Mouse (Mus musculus): ENCODE measurements around the gene Ripor2. TPM values are rescaled to one million over a fixed set of nuclear protein-coding genes. Genes with fewer than 3 reads are reported as not detected.

Gene Ripor2
- polyA plus RNA-seq, 1 experiment, result 6.0 TPM

DNA sequence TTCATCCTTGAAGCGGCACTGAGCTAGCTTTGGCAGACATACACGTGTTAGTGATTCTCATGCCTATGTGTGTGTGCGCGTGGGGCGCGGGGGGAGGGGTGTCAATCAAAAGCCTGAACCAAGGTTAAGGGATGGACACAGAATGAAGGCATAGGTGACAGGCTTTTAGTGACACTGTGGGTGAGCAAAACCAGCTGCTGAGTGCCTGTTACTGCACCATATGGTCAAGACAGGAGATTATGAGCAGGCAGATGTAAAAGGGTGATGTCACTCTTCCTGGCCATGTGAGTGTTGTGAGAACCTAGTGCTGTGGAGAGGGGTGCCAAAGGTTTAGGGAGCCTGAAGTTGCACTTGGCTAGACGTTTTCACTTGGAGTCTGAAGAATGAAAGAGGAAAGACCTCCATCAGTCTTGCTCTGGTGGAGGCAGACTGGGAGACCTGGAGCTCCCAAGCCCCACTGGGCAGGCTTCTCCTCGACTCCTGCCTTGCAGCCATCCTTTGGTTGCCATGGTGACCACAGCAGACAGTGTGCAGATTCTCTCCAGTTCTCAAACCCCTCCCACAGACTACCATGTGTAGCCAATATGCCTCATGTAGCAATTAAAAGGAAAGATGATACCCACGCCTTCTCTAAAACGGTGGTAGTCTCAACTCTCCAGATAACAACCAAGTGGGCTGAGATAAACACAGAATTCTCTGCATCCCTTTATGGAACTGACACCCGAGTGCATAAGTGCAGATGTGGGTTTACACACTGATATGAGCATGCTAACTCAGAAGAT is 5.5 kb upstream of the Ripor2 start:
- Histone ChIP-seq H3K27ac (ENCODE audit: insufficient read depth, low read length) (no peak overlapping the region), H3K4me3 (ENCODE audit: insufficient read depth, low read length) (no peak overlapping the region), H3K4me1 (ENCODE audit: control insufficient read depth, insufficient read depth, low read length) (peaks cover 7% of the 10 kb centered on the region)
- no peak for TF ChIP-seq CTCF (IDR thresholded peaks at IDR 0.05; ENCODE audit: borderline replicate concordance, insufficient read depth, low read length)

GRCm38 (mm10) chr13:24578317-24578716 is 3.7 kb upstream of the Ripor2 start:
- Histone ChIP-seq H3K4me3 (ENCODE audit: insufficient read depth, low read length) (no peak overlapping the region), H3K27ac (ENCODE audit: insufficient read depth, low read length) (no peak overlapping the region), H3K4me1 (ENCODE audit: control insufficient read depth, insufficient read depth, low read length) (peaks cover 7% of the 10 kb centered on the region)
- TF ChIP-seq POLR2A (IDR thresholded peaks at IDR 0.05; ENCODE audit: low read depth, low read length) (no peak), CTCF (IDR thresholded peaks at IDR 0.05; ENCODE audit: borderline replicate concordance, insufficient read depth, low read length) (no peak)

DNA sequence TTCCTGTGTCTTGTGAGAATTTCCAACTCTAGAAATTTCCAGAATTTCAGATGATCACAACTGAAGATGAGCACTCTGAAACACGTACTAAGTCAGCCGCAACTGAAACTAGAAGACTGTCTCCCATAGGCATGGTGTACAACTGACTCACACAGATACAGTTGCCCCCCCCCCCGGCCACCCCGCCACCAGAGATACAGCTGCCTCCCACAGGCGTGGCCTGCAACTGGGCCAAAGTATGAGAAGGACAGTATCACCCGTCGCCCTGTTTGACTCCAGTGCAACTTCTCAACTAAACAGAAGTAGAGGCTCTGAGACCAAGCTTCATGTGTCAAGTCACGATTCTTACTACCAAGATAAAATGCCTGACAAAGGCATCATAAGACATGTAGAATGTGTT is 1.2 kb upstream of the Ripor2 start:
- Histone ChIP-seq H3K27ac (ENCODE audit: insufficient read depth, low read length) (no peak overlapping the region), H3K4me1 (ENCODE audit: control insufficient read depth, insufficient read depth, low read length) (peaks cover 7% of the 10 kb centered on the region), H3K4me3 (ENCODE audit: insufficient read depth, low read length) (no peak overlapping the region)
- TF ChIP-seq CTCF (IDR thresholded peaks at IDR 0.05; ENCODE audit: borderline replicate concordance, insufficient read depth, low read length) (no peak), POLR2A (IDR thresholded peaks at IDR 0.05; ENCODE audit: low read depth, low read length) (no peak)

DNA sequence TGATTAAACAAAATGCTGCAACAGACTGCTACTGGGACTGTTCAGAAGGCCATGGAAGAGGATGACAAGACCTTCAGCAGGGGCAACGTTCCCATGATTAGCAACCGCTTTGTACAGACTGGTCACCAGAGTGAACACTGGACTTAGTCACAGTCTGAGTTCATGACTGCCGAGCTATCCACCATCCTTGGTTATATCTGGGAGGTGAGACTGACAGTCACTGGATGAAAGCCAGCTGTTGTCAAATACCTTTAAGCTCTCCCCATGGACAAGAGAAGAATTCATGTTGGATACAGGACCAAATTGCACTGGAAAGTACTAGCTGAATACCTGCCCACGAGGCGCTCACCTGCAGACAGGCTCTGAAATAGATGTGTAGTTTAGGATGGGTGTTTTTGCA is 2.4 kb downstream of the Ripor2 start:
- no peaks in the 10 kb centered on the region for H3K4me1 ChIP-seq (ENCODE audit: control insufficient read depth, insufficient read depth, low read length)
- H3K27ac ChIP-seq (ENCODE audit: insufficient read depth, low read length), result no peak overlapping the region
- TF ChIP-seq POLR2A (IDR thresholded peaks at IDR 0.05; ENCODE audit: low read depth, low read length) (no peak), CTCF (IDR thresholded peaks at IDR 0.05; ENCODE audit: borderline replicate concordance, insufficient read depth, low read length) (no peak)
- H3K4me3 ChIP-seq (ENCODE audit: insufficient read depth, low read length), result no peak overlapping the region

GRCm38 (mm10) chr13:24584841-24585240 is 2.9 kb downstream of the Ripor2 start:
- Histone ChIP-seq H3K4me1 (ENCODE audit: control insufficient read depth, insufficient read depth, low read length) (no peaks in the 10 kb centered on the region), H3K4me3 (ENCODE audit: insufficient read depth, low read length) (no peak overlapping the region)
- TF ChIP-seq CTCF (IDR thresholded peaks at IDR 0.05; ENCODE audit: borderline replicate concordance, insufficient read depth, low read length) (no peak), POLR2A (IDR thresholded peaks at IDR 0.05; ENCODE audit: low read depth, low read length) (no peak)

GRCm38 (mm10) chr13:24585369-24585768 is 3.4 kb downstream of the Ripor2 start:
- H3K4me1 ChIP-seq (ENCODE audit: control insufficient read depth, insufficient read depth, low read length), result no peaks in the 10 kb centered on the region
- TF ChIP-seq POLR2A (IDR thresholded peaks at IDR 0.05; ENCODE audit: low read depth, low read length), result no peak
- no peak for TF ChIP-seq CTCF (IDR thresholded peaks at IDR 0.05; ENCODE audit: borderline replicate concordance, insufficient read depth, low read length)
- no peak overlapping the region for H3K27ac ChIP-seq (ENCODE audit: insufficient read depth, low read length)
- no peak overlapping the region for H3K4me3 ChIP-seq (ENCODE audit: insufficient read depth, low read length)

More at GRCm38 (mm10) chr13:24584841-24585240, 2.9 kb downstream of the Ripor2 start:
- no peak overlapping the region for H3K27ac ChIP-seq (ENCODE audit: insufficient read depth, low read length)

GRCm38 (mm10) chr13:24587192-24587895 is 5.4 kb downstream of the Ripor2 start:
- Histone ChIP-seq H3K4me3 (ENCODE audit: insufficient read depth, low read length) (no peak overlapping the region), H3K27ac (ENCODE audit: insufficient read depth, low read length) (no peak overlapping the region), H3K4me1 (ENCODE audit: control insufficient read depth, insufficient read depth, low read length) (no peaks in the 10 kb centered on the region)
- TF ChIP-seq CTCF (IDR thresholded peaks at IDR 0.05; ENCODE audit: borderline replicate concordance, insufficient read depth, low read length) (no peak), POLR2A (IDR thresholded peaks at IDR 0.05; ENCODE audit: low read depth, low read length) (no peak)

- TF ChIP-seq CTCF (IDR thresholded peaks at IDR 0.05; ENCODE audit: borderline replicate concordance, insufficient read depth, low read length) (no peak), POLR2A (IDR thresholded peaks at IDR 0.05; ENCODE audit: low read depth, low read length) (no peak)
- H3K4me1 ChIP-seq (ENCODE audit: control insufficient read depth, insufficient read depth, low read length), result no peaks in the 10 kb centered on the region
- H3K27ac ChIP-seq (ENCODE audit: insufficient read depth, low read length), result no peak overlapping the region
- H3K4me3 ChIP-seq (ENCODE audit: insufficient read depth, low read length), result no peak overlapping the region
Measured at GRCm38 (mm10) chr13:24588603-24589002, 6.6 kb downstream of the Ripor2 start.

DNA sequence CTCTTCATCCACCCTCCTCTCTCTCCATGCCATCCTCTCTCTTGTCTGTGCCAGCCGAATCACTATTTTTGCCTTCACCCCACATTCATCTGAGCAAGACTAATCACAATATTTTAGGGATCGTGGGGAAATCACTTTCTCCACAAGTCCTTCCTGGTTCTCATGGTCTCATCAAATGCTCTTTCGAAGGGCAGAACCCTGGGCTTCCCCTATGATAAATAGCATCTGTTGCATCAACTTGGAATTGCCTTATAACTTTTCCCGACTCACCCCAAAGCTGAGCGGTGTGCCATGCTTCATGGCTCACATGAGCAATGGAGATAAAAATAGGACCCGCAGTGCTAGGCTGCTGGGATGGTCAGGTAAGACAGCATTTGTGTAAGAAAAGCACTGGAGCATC is 9.7 kb downstream of the Ripor2 start:
- Histone ChIP-seq H3K4me3 (ENCODE audit: insufficient read depth, low read length) (no peak overlapping the region), H3K27ac (ENCODE audit: insufficient read depth, low read length) (no peak overlapping the region), H3K4me1 (ENCODE audit: control insufficient read depth, insufficient read depth, low read length) (no peaks in the 10 kb centered on the region)
- TF ChIP-seq CTCF (IDR thresholded peaks at IDR 0.05; ENCODE audit: borderline replicate concordance, insufficient read depth, low read length) (no peak), POLR2A (IDR thresholded peaks at IDR 0.05; ENCODE audit: low read depth, low read length) (no peak)

DNA sequence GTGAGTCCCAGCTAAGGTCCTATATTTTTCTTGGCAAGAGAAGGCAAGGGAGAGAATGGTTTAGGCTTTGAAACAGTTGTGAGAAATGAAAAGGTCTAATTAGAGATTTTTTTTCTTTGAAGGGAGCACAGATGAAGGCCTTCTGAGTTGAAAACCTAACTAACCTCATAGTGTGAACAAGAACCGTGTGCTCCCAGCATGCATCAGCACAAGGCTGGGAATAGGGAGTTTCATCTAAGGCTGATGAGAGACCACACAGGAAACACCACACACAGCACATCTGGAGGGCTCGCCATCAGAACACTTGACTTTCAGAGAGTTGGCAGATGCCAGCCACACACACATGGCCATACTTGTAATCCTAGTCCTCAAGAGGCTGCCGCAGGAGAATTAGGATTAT is 12.3 kb downstream of the Ripor2 start:
- Histone ChIP-seq H3K27ac (ENCODE audit: insufficient read depth, low read length) (no peak overlapping the region), H3K4me3 (ENCODE audit: insufficient read depth, low read length) (no peak overlapping the region), H3K4me1 (ENCODE audit: control insufficient read depth, insufficient read depth, low read length) (no peaks in the 10 kb centered on the region)
- TF ChIP-seq POLR2A (IDR thresholded peaks at IDR 0.05; ENCODE audit: low read depth, low read length) (no peak), CTCF (IDR thresholded peaks at IDR 0.05; ENCODE audit: borderline replicate concordance, insufficient read depth, low read length) (no peak)

Data from embryonic fibroblast, embryonic 13.5 days (primary cell).